Mouse (Mus musculus) midbrain, embryonic 16.5 days (tissue): ENCODE data around the gene Tapbpl. TPM values are rescaled to one million over a fixed set of nuclear protein-coding genes. Genes with fewer than 3 reads are reported as not detected.
A peak's percentile ranks its signal among the peaks of the same experiment; 100 is the strongest.
"Not testable (repeated sequence)": the region's sequence is repeated elsewhere in the genome, so short reads cannot be mapped to it uniquely, and the experiment has no call there.

Experiments used
- ATAC-seq: fragments of 200-750 bp; cut with Nextera tagmentation; 2 replicates; pipeline ENCODE4 v1.8.0; 2017; ENCODE audit warnings: moderate TSS enrichment
- H3K27ac ChIP-seq: fragments of 300-500 bp; sonication (generic); 2 replicates; pipeline ENCODE4 v1.5.1; 2014; ENCODE audit warnings: mild to moderate bottlenecking, low read length, mixed read lengths
- H3K27me3 ChIP-seq: fragments of 300-500 bp; sonication (generic); 2 replicates; pipeline ENCODE4 v1.6.1; 2014; ENCODE audit warnings: low read depth, low read length, mixed read lengths; ENCODE audit not compliant: control insufficient read depth, insufficient read depth
- H3K36me3 ChIP-seq: fragments of 300-500 bp; sonication (generic); 2 replicates; pipeline ENCODE4 v1.6.1; 2014; ENCODE audit warnings: mild to moderate bottlenecking, low read length, moderate library complexity, mixed read lengths; ENCODE audit not compliant: control insufficient read depth, insufficient read depth
- H3K4me1 ChIP-seq: fragments of 300-500 bp; sonication (generic); 2 replicates; pipeline ENCODE4 v1.6.1; 2014; ENCODE audit warnings: mild to moderate bottlenecking, low read length, mixed read lengths; ENCODE audit not compliant: control insufficient read depth, insufficient read depth
- H3K4me2 ChIP-seq: fragments of 300-500 bp; sonication (generic); 2 replicates; pipeline ENCODE4 v1.6.1; 2014; ENCODE audit warnings: mild to moderate bottlenecking, low read length, mixed read lengths
- H3K4me3 ChIP-seq: fragments of 300-500 bp; sonication (generic); 2 replicates; pipeline ENCODE4 v1.5.1; 2014; ENCODE audit warnings: low read depth, mild to moderate bottlenecking, low read length, moderate library complexity, mixed read lengths
- H3K9ac ChIP-seq: fragments of 300-500 bp; sonication (generic); 2 replicates; pipeline ENCODE4 v1.6.1; 2014; ENCODE audit warnings: low read depth, low read length, mixed read lengths
- H3K9me3 ChIP-seq: fragments of 300-500 bp; sonication (generic); replicated peaks from 2 replicates; pipeline ENCODE4 v1.6.1; 2014; ENCODE audit warnings: mild to moderate bottlenecking, low read length, mixed read lengths; ENCODE audit not compliant: control insufficient read depth, poor library complexity, severe bottlenecking
- WGBS: fragments of 180-500 bp; shearing (Covaris S2); extraction: QIAGEN DNeasy Blood & Tissue Kit; methylation state at CpG from one replicate; pipeline ENCODE4 v1.1.7; 2014; 5-methylcytosine and 5-hydroxymethylcytosine counted together
- polyA plus RNA-seq: library from polyadenylated mRNA; unstranded; fragments of >200 nt; fragmentation: Nextera tagmentation; extraction: Ambion mirVana; gene quantifications from 2 replicates; pipeline ENCODE4 v1.2.1, GENCODE M21; 2015

Tapbpl gene
- 7.4 and 8.3 TPM in 2 replicates for polyA plus RNA-seq

- peaks cover 20% of the 10 kb centered on the region for H3K4me1 ChIP-seq
- H3K4me3 ChIP-seq, result peak within 1 kb of the TSS; percentile 45
- H3K9me3 ChIP-seq, result no peaks in the 10 kb centered on the region
- peak within 1 kb of the TSS; percentile 89 for H3K4me2 ChIP-seq
- peak within 1 kb of the TSS; percentile 76 for H3K9ac ChIP-seq
- ATAC-seq, result peak; percentile 83
- WGBS, result 10% methylated on average over 16 of the region's 16 CpGs
- H3K36me3 ChIP-seq, result no peaks in the 10 kb centered on the region
- H3K27ac ChIP-seq, result peak within 1 kb of the TSS; percentile 75
- H3K27me3 ChIP-seq, result no peaks in the 10 kb centered on the region
These were observed at the start of gene Tapbpl for GRCm38 (mm10) chr6:125231117-125232044. TSS of gene Tapbpl (minus strand) at chr6:125231860.

- no peaks in the 10 kb centered on the region for H3K4me1 ChIP-seq
- no peaks in the 10 kb centered on the region for H3K36me3 ChIP-seq
- no peak overlapping the region for H3K4me3 ChIP-seq
- no peaks in the 10 kb centered on the region for H3K27me3 ChIP-seq
- no peak overlapping the region for H3K4me2 ChIP-seq
- WGBS, result 66% methylated on average over 8 of the region's 8 CpGs
- H3K9ac ChIP-seq, result no peak overlapping the region
- no peak for ATAC-seq
- no peaks in the 10 kb centered on the region for H3K9me3 ChIP-seq
- no peak overlapping the region for H3K27ac ChIP-seq
These were observed 48.1 kb upstream of the Tapbpl start for GRCm38 (mm10) chr6:125279729-125280128.

- Histone ChIP-seq H3K4me1 (peaks cover 4% of the 10 kb centered on the region; the same call in 1 of the 2 replicates), H3K27ac (no peak overlapping the region), H3K9me3 (no peaks in the 10 kb centered on the region), H3K4me2 (no peak overlapping the region), H3K4me3 (no peak overlapping the region), H3K36me3 (no peaks in the 10 kb centered on the region), H3K27me3 (no peaks in the 10 kb centered on the region; the same call in 1 of the 2 replicates), H3K9ac (no peak overlapping the region)
- ATAC-seq, result no peak
- WGBS, result 59% methylated on average over 15 of the region's 15 CpGs
These were observed 43.3 kb upstream of the Tapbpl start for GRCm38 (mm10) chr6:125274841-125275563.

GRCm38 (mm10) chr6:125272228-125272785 is 40.6 kb upstream of the Tapbpl start:
- H3K9ac ChIP-seq, result no peak overlapping the region
- H3K36me3 ChIP-seq, result no peaks in the 10 kb centered on the region
- no peak overlapping the region for H3K27ac ChIP-seq
- H3K4me1 ChIP-seq, result peaks cover 4% of the 10 kb centered on the region; the same call in 1 of the 2 replicates
- no peaks in the 10 kb centered on the region; the same call in 1 of the 2 replicates for H3K27me3 ChIP-seq
- H3K4me2 ChIP-seq, result no peak overlapping the region
- no peak overlapping the region for H3K4me3 ChIP-seq
- no peak for ATAC-seq
- WGBS, result 77% methylated on average over 10 of the region's 10 CpGs
- H3K9me3 ChIP-seq, result no peaks in the 10 kb centered on the region

GRCm38 (mm10) chr6:125271455-125272227 is 40.0 kb upstream of the Tapbpl start:
- peaks cover 4% of the 10 kb centered on the region; the same call in 1 of the 2 replicates for H3K4me1 ChIP-seq
- no peaks in the 10 kb centered on the region for H3K9me3 ChIP-seq
- H3K4me2 ChIP-seq, result peak overlapping the region; percentile 36
- no peak overlapping the region for H3K9ac ChIP-seq
- peak; percentile 92 for ATAC-seq
- H3K27me3 ChIP-seq, result no peaks in the 10 kb centered on the region; the same call in 1 of the 2 replicates
- no peaks in the 10 kb centered on the region for H3K36me3 ChIP-seq
- 19% methylated on average over 17 of the region's 17 CpGs for WGBS
- H3K4me3 ChIP-seq, result peak overlapping the region; percentile 6; the same call in 1 of the 2 replicates
- H3K27ac ChIP-seq, result no peak overlapping the region

GRCm38 (mm10) chr6:125268799-125269198 is 37.1 kb upstream of the Tapbpl start:
- no peak overlapping the region for H3K27ac ChIP-seq
- 48% methylated on average over 6 of the region's 6 CpGs for WGBS
- peaks cover 4% of the 10 kb centered on the region; the same call in 1 of the 2 replicates for H3K4me1 ChIP-seq
- no peak for ATAC-seq
- H3K27me3 ChIP-seq, result no peaks in the 10 kb centered on the region; the same call in 1 of the 2 replicates
- no peak overlapping the region for H3K4me2 ChIP-seq
- no peak overlapping the region for H3K4me3 ChIP-seq
- H3K36me3 ChIP-seq, result no peaks in the 10 kb centered on the region
- no peaks in the 10 kb centered on the region for H3K9me3 ChIP-seq
- H3K9ac ChIP-seq, result no peak overlapping the region

- no peaks in the 10 kb centered on the region; the same call in 1 of the 2 replicates for H3K27me3 ChIP-seq
- WGBS, result 84% methylated on average over 3 of the region's 3 CpGs
- no peak overlapping the region for H3K4me2 ChIP-seq
- H3K27ac ChIP-seq, result no peak overlapping the region
- H3K36me3 ChIP-seq, result no peaks in the 10 kb centered on the region
- H3K9ac ChIP-seq, result no peak overlapping the region
- H3K4me3 ChIP-seq, result no peak overlapping the region
- peaks cover 4% of the 10 kb centered on the region; the same call in 1 of the 2 replicates for H3K4me1 ChIP-seq
- H3K9me3 ChIP-seq, result no peaks in the 10 kb centered on the region
- no peak for ATAC-seq
These were observed 35.8 kb upstream of the Tapbpl start for GRCm38 (mm10) chr6:125267469-125267868.

- not testable (repeated sequence) for H3K27ac ChIP-seq, H3K9me3 ChIP-seq, H3K27me3 ChIP-seq, H3K36me3 ChIP-seq, H3K4me3 ChIP-seq, H3K4me2 ChIP-seq, H3K4me1 ChIP-seq, H3K9ac ChIP-seq, ATAC-seq
- WGBS, result 59% methylated on average over 6 of the region's 6 CpGs
These were observed 34.9 kb upstream of the Tapbpl start for GRCm38 (mm10) chr6:125266600-125266999.
